Mouse (Mus musculus) liver, postnatal 0 days (tissue): Measurements from ENCODE around the gene Cysrt1. TPM values are rescaled to one million over a fixed set of nuclear protein-coding genes. Genes with fewer than 3 reads are reported as not detected.

ENCODE experiments used
- ATAC-seq: fragments of 200-750 bp; cut with Nextera tagmentation; 2 replicates; pipeline ENCODE4 v1.8.0; 2017; ENCODE audit warnings: mild to moderate bottlenecking, moderate library complexity
- DNase-seq: peaks from one replicate; pipeline ENCODE4 v3.0.0-alpha.2; 2016
- H3K27ac ChIP-seq: fragments of 300-500 bp; sonication (generic); 2 replicates; pipeline ENCODE4 v1.5.1; 2014; ENCODE audit warnings: antibody characterized with exemption, moderate library complexity, mild to moderate bottlenecking, low read depth
- H3K27me3 ChIP-seq: fragments of 300-500 bp; sonication (generic); 2 replicates; pipeline ENCODE4 v1.6.1; 2014; ENCODE audit warnings: low read length, control low read depth, mixed read lengths; ENCODE audit not compliant: insufficient read depth
- H3K36me3 ChIP-seq: fragments of 300-500 bp; sonication (generic); replicated peaks from 2 replicates; pipeline ENCODE4 v1.6.1; 2014; ENCODE audit warnings: mild to moderate bottlenecking, control low read depth, low read length, moderate library complexity, mixed read lengths; ENCODE audit not compliant: insufficient read depth
- H3K4me1 ChIP-seq: fragments of 300-500 bp; sonication (generic); 2 replicates; pipeline ENCODE4 v1.6.1; 2014; ENCODE audit warnings: antibody characterized with exemption, mild to moderate bottlenecking, control low read depth; ENCODE audit not compliant: insufficient read depth
- H3K4me2 ChIP-seq: fragments of 300-500 bp; sonication (generic); 2 replicates; pipeline ENCODE4 v1.6.1; 2014; ENCODE audit warnings: low read depth, mild to moderate bottlenecking, low read length, moderate library complexity, mixed read lengths
- H3K4me3 ChIP-seq: fragments of 300-500 bp; sonication (generic); 2 replicates; pipeline ENCODE4 v1.5.1; 2014; ENCODE audit warnings: low read depth, low read length
- H3K9ac ChIP-seq: fragments of 300-500 bp; sonication (generic); replicated peaks from 2 replicates; pipeline ENCODE4 v1.6.1; 2014; ENCODE audit warnings: mild to moderate bottlenecking, moderate library complexity
- H3K9me3 ChIP-seq: fragments of 300-500 bp; sonication (generic); 2 replicates; pipeline ENCODE4 v1.6.1; 2016; ENCODE audit warnings: mild to moderate bottlenecking, control low read depth, low read length, mixed read lengths
- CTCF ChIP-seq: sonication (generic); IDR thresholded peaks from 2 replicates; pipeline ENCODE4 v1.5.1; 2016; ENCODE audit warnings: antibody characterized with exemption, low read depth
- EP300 ChIP-seq: IDR thresholded peaks from 2 replicates; pipeline ENCODE4 v1.6.1; 2016; ENCODE audit warnings: antibody characterized with exemption, low read depth, mild to moderate bottlenecking
- WGBS: fragments of 180-500 bp; shearing (Covaris S2); extraction: QIAGEN DNeasy Blood & Tissue Kit; methylation state at CpG from one replicate; pipeline ENCODE4 v1.1.7; 2014; ENCODE audit not compliant: insufficient replicate concordance; 5-methylcytosine and 5-hydroxymethylcytosine counted together
- polyA plus RNA-seq: library from polyadenylated mRNA; unstranded; fragments of >200 nt; fragmentation: Nextera tagmentation; extraction: Ambion mirVana; gene quantifications from 2 replicates; pipeline ENCODE4 v1.2.1, GENCODE M21; 2015

Gene Cysrt1
- polyA plus RNA-seq, 1 experiment from 2014 or later = not detected

- DNase-seq = no peak
- Histone ChIP-seq H3K4me2 (peak overlapping the region; percentile 93), H3K9me3 (no peaks in the 10 kb centered on the region), H3K4me3 (peak overlapping the region; percentile 21), H3K27me3 (no peaks in the 10 kb centered on the region), H3K4me1 (peaks cover 60% of the 10 kb centered on the region), H3K9ac (peak overlapping the region; percentile 63), H3K36me3 (peaks cover 19% of the 10 kb centered on the region), H3K27ac (peak overlapping the region; percentile 84)
- 46% methylated on average over 6 of the region's 6 CpGs for WGBS
- ATAC-seq = peak; percentile 13
- TF ChIP-seq CTCF = no peak
- no peak for TF ChIP-seq EP300
Measured at GRCm38 (mm10) chr2:25265897-25266656, 23.8 kb upstream of the Cysrt1 start.

GRCm38 (mm10) chr2:25264851-25265250 is 22.6 kb upstream of the Cysrt1 start:
- Histone ChIP-seq H3K36me3 (peaks cover 12% of the 10 kb centered on the region), H3K9ac (0 out of 2 replicates have a peak overlapping the region, but pooled peaks have one; percentile 38), H3K27ac (peak overlapping the region; percentile 12; the same call in 1 of the 2 replicates), H3K4me1 (peaks cover 57% of the 10 kb centered on the region), H3K4me2 (peak overlapping the region; percentile 93), H3K4me3 (peak overlapping the region; percentile 13; the same call in 1 of the 2 replicates), H3K27me3 (no peaks in the 10 kb centered on the region), H3K9me3 (no peaks in the 10 kb centered on the region)
- TF ChIP-seq CTCF (no peak), EP300 (no peak)
- WGBS = 71% methylated on average over 3 of the region's 3 CpGs
- DNase-seq (no peak), ATAC-seq (no peak)

GRCm38 (mm10) chr2:25264286-25264660 is 22.0 kb upstream of the Cysrt1 start:
- TF ChIP-seq EP300 (no peak), CTCF (no peak)
- ATAC-seq (no peak), DNase-seq (no peak)
- H3K4me2 ChIP-seq = peak overlapping the region; percentile 93
- WGBS = 74% methylated on average over 5 of the region's 5 CpGs
- H3K4me3 ChIP-seq = 0 out of 2 replicates have a peak overlapping the region, but pooled peaks have one; percentile 13
- peaks cover 57% of the 10 kb centered on the region for H3K4me1 ChIP-seq
- no peak overlapping the region for H3K27ac ChIP-seq
- H3K9me3 ChIP-seq = no peaks in the 10 kb centered on the region
- peak overlapping the region; percentile 21; the same call in 1 of the 2 replicates for H3K9ac ChIP-seq
- H3K36me3 ChIP-seq = peaks cover 7% of the 10 kb centered on the region
- H3K27me3 ChIP-seq = no peaks in the 10 kb centered on the region

- H3K9me3 ChIP-seq = no peaks in the 10 kb centered on the region
- peak overlapping the region; percentile 86 for H3K4me3 ChIP-seq
- WGBS = 34% methylated on average over 11 of the region's 12 CpGs
- DNase-seq (no peak), ATAC-seq (no peak)
- 0 out of 2 replicates have a peak overlapping the region, but pooled peaks have one; percentile 0 for H3K27ac ChIP-seq
- no peaks in the 10 kb centered on the region for H3K27me3 ChIP-seq
- peak overlapping the region; percentile 74 for H3K9ac ChIP-seq
- H3K4me1 ChIP-seq = peaks cover 57% of the 10 kb centered on the region
- H3K4me2 ChIP-seq = peak overlapping the region; percentile 93
- TF ChIP-seq CTCF (no peak), EP300 (no peak)
- 0 out of 2 replicates have a peak, but pooled peaks cover 2% of the 10 kb centered on the region for H3K36me3 ChIP-seq
Measured at GRCm38 (mm10) chr2:25263623-25264285, 21.5 kb upstream of the Cysrt1 start.

- ATAC-seq (peak; percentile 15), DNase-seq (peak; percentile 56)
- Histone ChIP-seq H3K4me1 (peaks cover 55% of the 10 kb centered on the region), H3K4me3 (peak overlapping the region; percentile 86), H3K9ac (peak overlapping the region; percentile 74), H3K9me3 (no peaks in the 10 kb centered on the region), H3K27ac (peak overlapping the region; percentile 52), H3K36me3 (0 out of 2 replicates have a peak, but pooled peaks cover 2% of the 10 kb centered on the region), H3K27me3 (no peaks in the 10 kb centered on the region), H3K4me2 (peak overlapping the region; percentile 93)
- 1% methylated on average over 79 of the region's 82 CpGs for WGBS
- TF ChIP-seq EP300 (no peak), CTCF (0 out of 2 replicates have a peak, but pooled peaks have one; percentile 7)
Measured at GRCm38 (mm10) chr2:25262795-25263622, 20.8 kb upstream of the Cysrt1 start.
